In genomic region chr2:122148242-122148917, GRCm38 (mm10) we compare ENCODE assay signal across 8 mouse cellular contexts. TPM values are rescaled to one million over a fixed set of nuclear protein-coding genes. Genes with fewer than 3 reads are reported as not detected.
A peak's percentile ranks its signal among the peaks of the same experiment; 100 is the strongest.
DNase-seq lines count a peak whose midpoint lies in the region; ATAC-seq and TF ChIP-seq lines count a peak whose summit lies in the region.

No protein-coding gene starts in this region.

- H3K27me3 ChIP-seq in embryonic facial prominence, embryonic 11.5 days (ENCODE audit: control insufficient read depth, insufficient read depth, low read length): no peaks in the 10 kb centered on the region
- H3K27me3 ChIP-seq in heart, embryonic 10.5 days (ENCODE audit: insufficient read depth, poor library complexity, severe bottlenecking): no peaks in the 10 kb centered on the region
- H3K27me3 ChIP-seq in liver, embryonic 13.5 days: no peaks in the 10 kb centered on the region
- H3K27me3 ChIP-seq in myocyte (ENCODE audit: control insufficient read depth, insufficient read depth, insufficient read length): no peaks in the 10 kb centered on the region
- no peaks in the 10 kb centered on the region for H3K27me3 ChIP-seq in stomach, embryonic 16.5 days (ENCODE audit: control insufficient read depth, insufficient read depth, low read length)

- 41% methylated on average over 18 of the region's 18 CpGs for WGBS in embryonic facial prominence, embryonic 11.5 days
- WGBS in heart, embryonic 10.5 days: 34% methylated on average over 18 of the region's 18 CpGs
- WGBS in liver, embryonic 13.5 days (ENCODE audit: insufficient replicate concordance): 9% methylated on average over 18 of the region's 18 CpGs
- WGBS in stomach, embryonic 16.5 days: 20% methylated on average over 18 of the region's 18 CpGs

- no peak for ATAC-seq in embryonic facial prominence, embryonic 11.5 days (replicated peaks; ENCODE audit: insufficient number of reproducible peaks, low FRiP score, low TSS enrichment, low read depth)
- ATAC-seq in liver, embryonic 13.5 days (ENCODE audit: low read depth): peak; percentile 12; the same call in 1 of the 2 replicates
- ATAC-seq in stomach, embryonic 16.5 days (ENCODE audit: insufficient read depth, low FRiP score): no peak

- no peak for TF ChIP-seq POLR2A in myocyte (IDR thresholded peaks at IDR 0.05; ENCODE audit: insufficient read length, low read depth)

- no peaks in the 10 kb centered on the region for H3K4me1 ChIP-seq in embryonic facial prominence, embryonic 11.5 days (ENCODE audit: control insufficient read depth, insufficient read depth, low read length)
- H3K4me1 ChIP-seq in heart, embryonic 10.5 days: peaks cover 10% of the 10 kb centered on the region
- peaks cover 51% of the 10 kb centered on the region for H3K4me1 ChIP-seq in liver, embryonic 13.5 days (replicated peaks)
- 0 out of 2 replicates have a peak, but pooled peaks cover 6% of the 10 kb centered on the region for H3K4me1 ChIP-seq in stomach, embryonic 16.5 days (ENCODE audit: control insufficient read depth, insufficient read depth, low read length)

- no peaks in the 10 kb centered on the region for H3K9me3 ChIP-seq in embryonic facial prominence, embryonic 11.5 days (replicated peaks; ENCODE audit: control insufficient read depth, low read length)
- no peaks in the 10 kb centered on the region for H3K9me3 ChIP-seq in heart, embryonic 10.5 days
- H3K9me3 ChIP-seq in liver, embryonic 13.5 days (replicated peaks): no peaks in the 10 kb centered on the region
- no peaks in the 10 kb centered on the region for H3K9me3 ChIP-seq in stomach, embryonic 16.5 days (replicated peaks; ENCODE audit: control insufficient read depth, low read length)

- no peaks in the 10 kb centered on the region for H3K36me3 ChIP-seq in embryonic facial prominence, embryonic 11.5 days (replicated peaks; ENCODE audit: control insufficient read depth, insufficient read depth, low read depth, low read length)
- peaks cover 9% of the 10 kb centered on the region for H3K36me3 ChIP-seq in heart, embryonic 10.5 days
- peaks cover 30% of the 10 kb centered on the region for H3K36me3 ChIP-seq in liver, embryonic 13.5 days
- peaks cover 18% of the 10 kb centered on the region for H3K36me3 ChIP-seq in myocyte (ENCODE audit: control insufficient read depth, insufficient read depth)
- H3K36me3 ChIP-seq in stomach, embryonic 16.5 days (ENCODE audit: control insufficient read depth, insufficient read depth, low read length): no peaks in the 10 kb centered on the region

- peak overlapping the region; percentile 69 for H3K4me2 ChIP-seq in embryonic facial prominence, embryonic 11.5 days (ENCODE audit: low read depth, low read length)
- peak overlapping the region; percentile 93 for H3K4me2 ChIP-seq in liver, embryonic 13.5 days
- peak overlapping the region; percentile 93 for H3K4me2 ChIP-seq in myocyte (ENCODE audit: low read depth)
- peak overlapping the region; percentile 67 for H3K4me2 ChIP-seq in stomach, embryonic 16.5 days (ENCODE audit: low read depth, low read length)

- peak overlapping the region; percentile 93 for H3ac ChIP-seq in myocyte (ENCODE audit: control insufficient read depth, insufficient read length)

- peak; percentile 30 for DNase-seq in right cerebral cortex, adult 18-20 months
- DNase-seq in right cerebral cortex, postnatal 25 days: no peak
- DNase-seq in embryonic facial prominence, embryonic 11.5 days (ENCODE audit: low spot score): peak; percentile 21
- DNase-seq in heart, embryonic 10.5 days (ENCODE audit: low spot score): no peak
- DNase-seq in kidney, adult 8-10 months: peak; percentile 78 to 83
- no peak for DNase-seq in liver, embryonic 13.5 days

- H3K9ac ChIP-seq in embryonic facial prominence, embryonic 11.5 days (replicated peaks; ENCODE audit: low read length): peak overlapping the region; percentile 75; the same call in 1 of the 2 replicates
- H3K9ac ChIP-seq in liver, embryonic 13.5 days: peak overlapping the region; percentile 89
- peak overlapping the region; percentile 86 for H3K9ac ChIP-seq in stomach, embryonic 16.5 days (ENCODE audit: low read length)

- no peak overlapping the region for H3K27ac ChIP-seq in embryonic facial prominence, embryonic 11.5 days (replicated peaks; ENCODE audit: low read depth, low read length)
- peak overlapping the region; percentile 84 for H3K27ac ChIP-seq in heart, embryonic 10.5 days
- H3K27ac ChIP-seq in liver, embryonic 13.5 days: peak overlapping the region; percentile 85
- H3K27ac ChIP-seq in stomach, embryonic 16.5 days (ENCODE audit: low read length): peak overlapping the region; percentile 81

- H3K79me2 ChIP-seq in myocyte (ENCODE audit: control insufficient read depth, insufficient read depth): peaks cover 39% of the 10 kb centered on the region

- peak overlapping the region; percentile 53 for H3K4me3 ChIP-seq in embryonic facial prominence, embryonic 11.5 days (ENCODE audit: low read depth, low read length)
- H3K4me3 ChIP-seq in heart, embryonic 10.5 days: peak overlapping the region; percentile 72
- peak overlapping the region; percentile 82 for H3K4me3 ChIP-seq in liver, embryonic 13.5 days (replicated peaks)
- H3K4me3 ChIP-seq in myocyte: peak overlapping the region; percentile 91
- peak overlapping the region; percentile 85 for H3K4me3 ChIP-seq in stomach, embryonic 16.5 days (replicated peaks; ENCODE audit: low read length)

TF ChIP-seq in myocyte, 11 proteins besides CTCF, POLR2A, EP300 and RAD21:
- TF ChIP-seq TCF3 (IDR thresholded peaks at IDR 0.05; ENCODE audit: insufficient read length, low read depth): no peak
- TF ChIP-seq E2F4 (IDR thresholded peaks at IDR 0.05; ENCODE audit: insufficient read depth): no peak
- no peak for TF ChIP-seq TCF12 (IDR thresholded peaks at IDR 0.05; ENCODE audit: insufficient read depth, poor library complexity, severe bottlenecking)
- TF ChIP-seq POLR2AphosphoS2 (IDR thresholded peaks at IDR 0.05; ENCODE audit: insufficient read length, low read depth): no peak
- TF ChIP-seq SRF (IDR thresholded peaks at IDR 0.05; ENCODE audit: control insufficient read depth, insufficient read length, low read depth): no peak
- no peak for TF ChIP-seq USF1 (IDR thresholded peaks at IDR 0.05; ENCODE audit: low read depth)
- no peak for TF ChIP-seq REST (IDR thresholded peaks at IDR 0.05; ENCODE audit: insufficient read depth, insufficient read length)
- no peak for TF ChIP-seq MYOG (IDR thresholded peaks at IDR 0.05; ENCODE audit: control insufficient read depth in 1 of 3, insufficient read depth in 1 of 3, insufficient read length in 2 of 3, low read depth in 2 of 3)
- no peak for TF ChIP-seq CEBPB (IDR thresholded peaks at IDR 0.05; ENCODE audit: insufficient read depth, poor library complexity, severe bottlenecking)
- no peak for TF ChIP-seq MAX (IDR thresholded peaks at IDR 0.05; ENCODE audit: low read depth)
- no peak for TF ChIP-seq MYOD1 (IDR thresholded peaks at IDR 0.05; ENCODE audit: control insufficient read depth in 1 of 3, insufficient read length in 2 of 3, low read depth in 2 of 3)

RNA-seq across cellular contexts. Expression of gene B2m, which starts 0.9 kb away (rescaled TPM):
- 153 and 159 TPM in 2 replicates for polyA plus RNA-seq in embryonic facial prominence, embryonic 11.5 days (2014; fragmentation: Nextera tagmentation; extraction: Ambion mirVana)
- polyA plus RNA-seq in heart, embryonic 10.5 days (2016; fragmentation: Nextera tagmentation; extraction: Ambion mirVana): 143 and 154 TPM in 2 replicates
- 322 and 384 TPM in 2 replicates for polyA plus RNA-seq in liver, embryonic 13.5 days (2015; fragmentation: Nextera tagmentation; extraction: Ambion mirVana)
- 321 TPM for polyA plus RNA-seq in myocyte (2012; fragmentation: generic; extraction: Trizol)
- polyA plus RNA-seq in stomach, embryonic 16.5 days (2015; fragmentation: Nextera tagmentation; extraction: Ambion mirVana): 368 and 395 TPM in 2 replicates

RNA-seq across cellular contexts. Expression of gene Trim69, which starts 12.1 kb away (rescaled TPM):
- not detected in 2 replicates for polyA plus RNA-seq in embryonic facial prominence, embryonic 11.5 days (2014; fragmentation: Nextera tagmentation; extraction: Ambion mirVana)
- 0.11 TPM in 1 of 2 replicates, not detected in the other for polyA plus RNA-seq in heart, embryonic 10.5 days (2016; fragmentation: Nextera tagmentation; extraction: Ambion mirVana)
- not detected in 2 replicates for polyA plus RNA-seq in liver, embryonic 13.5 days (2015; fragmentation: Nextera tagmentation; extraction: Ambion mirVana)
- 0.04 TPM for polyA plus RNA-seq in myocyte (2012; fragmentation: generic; extraction: Trizol)
- 0.12 TPM in 2 replicates for polyA plus RNA-seq in stomach, embryonic 16.5 days (2015; fragmentation: Nextera tagmentation; extraction: Ambion mirVana)

RNA-seq across cellular contexts. Expression of gene Spg11, which starts 30.2 kb away (rescaled TPM):
- polyA plus RNA-seq in embryonic facial prominence, embryonic 11.5 days (2014; fragmentation: Nextera tagmentation; extraction: Ambion mirVana): 10.7 and 10.9 TPM in 2 replicates
- 8.2 and 8.8 TPM in 2 replicates for polyA plus RNA-seq in heart, embryonic 10.5 days (2016; fragmentation: Nextera tagmentation; extraction: Ambion mirVana)
- 3.5 and 3.6 TPM in 2 replicates for polyA plus RNA-seq in liver, embryonic 13.5 days (2015; fragmentation: Nextera tagmentation; extraction: Ambion mirVana)
- 5.8 TPM for polyA plus RNA-seq in myocyte (2012; fragmentation: generic; extraction: Trizol)
- 8.8 and 9.7 TPM in 2 replicates for polyA plus RNA-seq in stomach, embryonic 16.5 days (2015; fragmentation: Nextera tagmentation; extraction: Ambion mirVana)

RNA-seq across cellular contexts. Expression of gene Patl2, which starts 37.6 kb away (rescaled TPM):
- polyA plus RNA-seq in embryonic facial prominence, embryonic 11.5 days (2014; fragmentation: Nextera tagmentation; extraction: Ambion mirVana): 0.11 TPM in 1 of 2 replicates, not detected in the other
- polyA plus RNA-seq in heart, embryonic 10.5 days (2016; fragmentation: Nextera tagmentation; extraction: Ambion mirVana): 0.05 TPM in 1 of 2 replicates, not detected in the other
- 0.06 TPM in 2 replicates for polyA plus RNA-seq in liver, embryonic 13.5 days (2015; fragmentation: Nextera tagmentation; extraction: Ambion mirVana)
- 0.07 TPM for polyA plus RNA-seq in myocyte (2012; fragmentation: generic; extraction: Trizol)
- not detected in 2 replicates for polyA plus RNA-seq in stomach, embryonic 16.5 days (2015; fragmentation: Nextera tagmentation; extraction: Ambion mirVana)

RNA-seq across cellular contexts. Expression of gene Terb2, which starts 37.7 kb away (rescaled TPM):
- polyA plus RNA-seq in embryonic facial prominence, embryonic 11.5 days (2014; fragmentation: Nextera tagmentation; extraction: Ambion mirVana): not detected in 2 replicates
- not detected in 2 replicates for polyA plus RNA-seq in heart, embryonic 10.5 days (2016; fragmentation: Nextera tagmentation; extraction: Ambion mirVana)
- not detected in 2 replicates for polyA plus RNA-seq in liver, embryonic 13.5 days (2015; fragmentation: Nextera tagmentation; extraction: Ambion mirVana)
- polyA plus RNA-seq in myocyte (2012; fragmentation: generic; extraction: Trizol): not detected
- not detected in 2 replicates for polyA plus RNA-seq in stomach, embryonic 16.5 days (2015; fragmentation: Nextera tagmentation; extraction: Ambion mirVana)

Comparison
In these comparisons a context has a peak if more than half of its experiments do, and no peak if none do; other contexts are left out.
1. DNase-seq: peak in right cerebral cortex, adult 18-20 months (single experiment), embryonic facial prominence, embryonic 11.5 days (single experiment) and kidney, adult 8-10 months (2 of 2); none in right cerebral cortex, postnatal 25 days (single experiment), heart, embryonic 10.5 days (single experiment) and liver, embryonic 13.5 days (single experiment).
2. Peak in every context shown above with its lines, with median percentiles within 50 percentile points of each other: H3K4me2 ChIP-seq, H3K4me3 ChIP-seq and H3K9ac ChIP-seq.